Mouse (Mus musculus) gonadal fat pad, adult 2 months (tissue): ENCODE measurements around the gene Gpld1. TPM values are rescaled to one million over a fixed set of nuclear protein-coding genes. Genes with fewer than 3 reads are reported as not detected.

Experiments used
- DNase-seq: peaks from one replicate; pipeline ENCODE4 v3.0.0-alpha.2; 2012; ENCODE audit warnings: low read depth
- polyA plus RNA-seq: library from polyadenylated mRNA; depleted of rRNA; stranded (reverse); fragments of >200 nt; gene quantifications from 2 replicates; pipeline ENCODE4 v1.2.3, GENCODE M21; 2012; rRNA removed

Gpld1 gene
- polyA plus RNA-seq, 1 experiment = 16.1 TPM

DNA sequence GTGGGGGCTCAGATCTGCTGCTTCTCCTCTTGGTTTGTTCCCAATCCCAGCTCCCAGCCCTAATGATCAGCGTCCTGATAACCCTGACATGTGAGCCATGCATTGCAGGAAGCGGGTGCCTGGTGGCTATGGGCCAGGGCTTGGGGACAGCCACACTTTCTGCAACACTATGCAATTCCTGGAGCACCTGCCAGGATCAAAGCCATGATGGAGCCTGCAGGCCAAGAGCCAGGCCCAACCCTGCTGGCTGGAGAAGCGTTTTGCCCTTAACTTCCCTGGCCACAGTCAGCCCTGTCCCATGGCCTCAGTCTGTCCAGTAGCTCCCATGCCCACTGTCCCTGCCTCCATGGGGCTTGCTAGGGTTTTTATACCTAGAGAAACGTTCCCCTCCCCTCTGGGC lies 79.4 kb downstream of the Gpld1 start:
- no peak for DNase-seq

DNA sequence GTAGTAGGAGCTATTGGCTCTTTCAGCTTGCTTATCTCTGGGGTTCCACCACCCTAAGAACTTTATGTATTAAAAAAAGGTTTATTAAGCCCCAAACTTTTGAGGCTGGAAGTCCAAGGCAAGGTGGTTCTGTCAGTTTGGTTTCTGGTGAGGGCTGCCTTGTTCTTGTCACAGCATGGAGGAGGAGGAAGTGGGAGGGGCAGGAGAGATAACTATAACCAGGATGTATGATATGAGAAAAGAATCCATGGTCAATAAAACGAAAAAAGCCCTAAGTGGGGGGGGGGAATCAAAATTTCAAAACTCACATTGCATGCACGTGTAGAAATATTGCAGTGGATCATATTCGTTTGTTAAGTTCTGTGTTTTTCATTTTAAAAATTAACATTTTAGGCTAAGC lies 80.2 kb downstream of the Gpld1 start:
- DNase-seq = no peak

DNA sequence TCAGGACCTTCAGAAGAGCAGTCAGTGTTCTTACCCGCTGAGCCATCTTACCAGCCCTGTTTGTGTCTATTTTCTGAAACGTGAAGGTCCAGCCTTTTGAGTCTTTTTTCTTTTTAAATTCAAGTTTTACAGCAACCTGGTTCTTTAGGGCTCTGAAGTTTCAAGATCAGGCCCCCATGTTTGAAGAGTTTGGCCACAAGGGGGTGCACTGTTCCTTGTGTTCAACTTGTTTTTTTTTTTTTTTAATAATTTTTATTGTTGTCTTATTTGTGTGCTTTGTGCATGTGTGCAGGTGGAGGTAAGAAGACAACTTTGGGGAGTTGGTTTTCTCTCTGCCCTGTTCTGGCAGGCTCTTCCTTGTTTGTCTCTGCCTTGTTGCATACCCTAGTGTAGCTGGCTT lies 81.7 kb downstream of the Gpld1 start:
- DNase-seq = no peak

DNA sequence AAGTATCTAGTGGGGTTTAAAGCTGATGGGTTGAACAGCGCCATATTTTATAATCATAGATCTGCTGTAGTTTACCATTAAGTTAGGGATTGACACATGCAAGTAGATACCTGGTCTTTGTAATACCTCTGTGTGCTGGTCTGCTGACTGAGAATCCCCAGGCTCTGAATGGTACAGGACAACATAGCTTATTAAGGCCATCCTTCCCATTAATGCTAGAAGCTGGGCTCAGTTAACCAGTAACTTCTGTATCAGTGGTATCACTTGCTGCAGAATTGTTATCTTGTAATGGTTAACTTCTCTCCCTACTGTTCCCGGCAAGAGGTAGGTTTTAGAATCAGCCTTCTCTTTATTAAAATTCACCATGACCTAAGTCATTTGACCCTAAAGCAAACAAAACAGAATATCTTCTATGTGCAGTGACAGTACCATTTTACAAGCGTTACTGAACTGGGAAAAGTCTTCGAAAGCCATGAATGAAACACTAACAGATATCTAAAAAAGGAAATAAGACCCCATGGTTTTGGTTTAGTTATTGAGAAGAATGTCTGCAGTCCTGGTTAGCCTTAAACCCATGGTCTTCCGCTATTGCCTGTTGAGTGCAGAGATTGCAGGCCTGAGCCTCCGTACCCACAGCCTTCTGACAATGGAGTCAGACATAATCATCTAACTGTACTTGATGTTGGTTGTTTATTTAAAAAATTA lies 83.6 kb downstream of the Gpld1 start:
- DNase-seq = no peak

DNA sequence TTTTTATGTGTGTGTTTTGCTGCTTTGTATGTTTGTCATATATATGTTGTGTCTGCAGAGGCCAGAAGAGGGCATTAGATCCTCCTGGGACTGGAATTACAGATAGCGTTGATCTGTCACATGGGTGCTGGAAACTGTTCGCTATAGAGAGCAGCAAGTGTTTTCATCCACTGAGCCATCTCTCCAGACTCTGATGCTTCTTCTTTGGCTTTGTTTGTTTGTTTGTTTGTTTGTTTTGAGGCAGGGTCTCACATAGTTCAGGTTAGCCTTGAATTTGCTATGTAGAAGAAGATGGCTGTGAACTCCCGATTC lies 84.1 kb downstream of the Gpld1 start:
- DNase-seq = no peak

DNA sequence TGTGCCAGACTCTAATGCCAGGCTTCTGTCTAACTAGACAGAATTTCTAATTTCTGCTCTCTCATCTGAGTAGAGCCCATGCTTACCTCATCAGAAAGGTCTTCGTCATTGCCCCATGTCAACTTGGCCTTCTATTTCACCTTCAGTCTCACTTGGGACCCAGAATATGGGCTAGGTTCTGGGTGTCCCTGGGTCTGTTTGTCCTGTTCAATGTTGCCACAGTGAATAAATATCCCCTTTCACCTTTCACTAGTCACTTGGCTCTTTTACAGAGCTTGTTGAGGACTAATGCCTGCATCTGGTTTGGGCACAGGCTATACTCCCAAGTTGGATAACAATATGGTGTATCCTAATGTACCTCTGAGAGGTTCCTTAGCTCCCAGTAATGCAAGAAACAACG lies 96.5 kb downstream of the Gpld1 start:
- no peak for DNase-seq

Other genes with a start within 250 kb of the Gpld1 start
- 0.20 TPM in 1 of 2 replicates, not detected in the other for gene Armh2, start 201.9 kb upstream of the Gpld1 start, polyA plus RNA-seq
- 1.7 TPM in 2 replicates for gene Gmnn, start 181.2 kb upstream of the Gpld1 start, polyA plus RNA-seq
- gene BC005537, start 141.5 kb upstream of the Gpld1 start, polyA plus RNA-seq = 27.3 and 41.8 TPM in 2 replicates
- 57.6 and 65.2 TPM in 2 replicates for gene Acot13, start 111.6 kb upstream of the Gpld1 start, polyA plus RNA-seq
- gene Tdp2, start 111.5 kb upstream of the Gpld1 start, polyA plus RNA-seq = 13.6 and 15.0 TPM in 2 replicates
- 0.08 and 0.13 TPM in 2 replicates for gene D130043K22Rik, start 98.0 kb upstream of the Gpld1 start, polyA plus RNA-seq
- 7.0 and 9.3 TPM in 2 replicates for gene Aldh5a1, start 5.5 kb upstream of the Gpld1 start, polyA plus RNA-seq
- 29.2 and 31.9 TPM in 2 replicates for gene Mrs2, start 77.2 kb downstream of the Gpld1 start, polyA plus RNA-seq
- 2.0 and 6.0 TPM in 2 replicates for gene Dcdc2a, start 112.9 kb downstream of the Gpld1 start, polyA plus RNA-seq